Mouse (Mus musculus): ENCODE results near the gene Aqp3. TPM values are rescaled to one million over a fixed set of nuclear protein-coding genes. Genes with fewer than 3 reads are reported as not detected.

The Aqp3 gene
- polyA plus RNA-seq, 1 experiment from 2014 or later = 7.7 TPM

DNA sequence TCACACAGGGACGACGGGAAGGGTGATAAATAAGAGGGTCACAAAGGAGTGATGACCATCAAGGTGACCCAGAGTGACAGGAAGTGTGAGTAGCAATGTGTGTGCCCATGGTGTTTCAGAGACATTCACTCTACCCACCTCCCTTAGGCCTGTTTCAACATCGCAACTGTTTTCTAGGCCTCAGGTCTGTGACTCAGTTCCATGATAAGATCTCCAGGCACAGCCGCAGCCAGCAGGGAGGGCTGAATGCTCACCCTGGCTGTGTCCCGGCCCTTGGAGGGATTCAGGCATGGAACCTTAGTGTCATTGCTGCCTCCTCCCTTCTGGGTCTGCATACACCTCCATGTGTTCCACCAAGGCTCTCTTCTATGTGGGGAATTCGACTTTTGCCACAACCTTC lies 19.3 kb downstream of the Aqp3 start:
- ATAC-seq (ENCODE audit: low FRiP score, low read depth) = no peak

DNA sequence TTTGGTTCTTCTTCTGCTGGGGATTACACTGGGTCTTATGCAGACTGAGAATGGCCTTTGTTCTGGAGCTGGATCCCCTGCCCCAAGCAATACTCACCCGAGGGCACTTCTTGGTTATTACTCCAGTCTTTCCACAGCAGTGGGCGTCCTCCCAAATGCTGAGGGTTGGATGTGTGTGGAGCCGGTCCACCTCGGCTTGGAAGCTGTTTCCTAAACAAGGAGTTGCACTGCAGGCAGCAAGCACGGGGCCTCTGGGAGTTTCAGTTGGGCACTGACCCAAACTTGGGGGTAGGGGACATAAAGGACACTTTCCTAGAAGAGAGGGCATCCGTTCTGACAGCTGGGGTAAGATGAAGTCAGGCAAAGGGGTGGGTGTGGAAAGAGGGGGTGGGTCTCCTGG lies 23.5 kb downstream of the Aqp3 start:
- H3K9ac ChIP-seq = no peak overlapping the region
- no peaks in the 10 kb centered on the region for H3K36me3 ChIP-seq
- no peak overlapping the region for H3K4me3 ChIP-seq
- no peak overlapping the region for H3K4me2 ChIP-seq (replicated peaks)
- 72% methylated on average over 6 of the region's 6 CpGs for WGBS
- no peak for ATAC-seq (ENCODE audit: low FRiP score, low read depth)
- H3K4me1 ChIP-seq = 0 out of 2 replicates have a peak, but pooled peaks cover 3% of the 10 kb centered on the region
- H3K27ac ChIP-seq = no peak overlapping the region
- H3K9me3 ChIP-seq = no peaks in the 10 kb centered on the region
- H3K27me3 ChIP-seq = no peaks in the 10 kb centered on the region

More for the DNA sequence above, 19.3 kb downstream of the Aqp3 start:
- Histone ChIP-seq H3K9ac (no peak overlapping the region), H3K4me2 (replicated peaks) (no peak overlapping the region), H3K4me3 (no peak overlapping the region), H3K27me3 (no peaks in the 10 kb centered on the region), H3K9me3 (peaks cover 4% of the 10 kb centered on the region; the same call in 1 of the 2 replicates), H3K27ac (no peak overlapping the region), H3K4me1 (no peaks in the 10 kb centered on the region), H3K36me3 (no peaks in the 10 kb centered on the region)
- 64% methylated on average over 6 of the region's 6 CpGs for WGBS

DNA sequence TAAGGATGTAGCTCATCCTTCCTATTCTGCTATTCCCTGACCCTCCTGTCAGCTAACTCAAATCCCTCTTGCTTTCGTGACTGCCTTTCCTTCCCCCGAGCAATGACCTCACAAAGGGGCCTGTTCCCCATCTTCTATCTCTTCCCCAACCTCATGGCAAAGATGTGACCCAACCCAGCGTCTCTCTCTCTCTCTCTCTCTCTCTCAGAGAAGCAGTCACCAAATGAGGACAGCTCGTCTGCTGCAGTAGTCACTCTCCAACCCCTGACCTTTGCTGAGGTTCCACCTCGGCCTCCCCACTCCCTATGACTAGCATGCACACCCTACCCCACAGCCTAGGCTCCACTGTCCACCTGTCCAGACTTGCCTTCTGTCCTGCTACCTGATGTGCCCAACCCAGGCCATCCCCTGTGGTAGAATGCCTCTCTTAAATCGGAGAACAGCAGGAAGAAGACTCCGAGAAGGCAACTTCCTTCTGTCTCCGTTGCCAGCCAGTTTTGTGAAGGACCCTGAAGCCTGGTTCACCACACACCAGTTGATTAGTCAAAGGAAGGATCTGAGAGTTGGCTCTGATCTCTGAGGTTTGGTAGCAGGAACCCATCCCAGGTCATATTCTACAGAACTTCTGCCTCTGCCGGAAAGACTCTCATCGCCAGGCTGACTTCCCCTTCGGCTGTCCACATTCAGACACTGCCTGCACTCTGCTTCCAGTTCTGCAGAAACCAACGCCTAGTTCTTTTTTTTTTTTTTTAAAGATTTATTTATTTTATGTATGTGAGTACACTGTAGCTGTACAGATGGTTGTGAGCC lies 24.8 kb downstream of the Aqp3 start:
- H3K4me1 ChIP-seq = 0 out of 2 replicates have a peak, but pooled peaks cover 3% of the 10 kb centered on the region
- WGBS = 77% methylated on average over 12 of the region's 12 CpGs
- H3K9me3 ChIP-seq = no peaks in the 10 kb centered on the region
- H3K36me3 ChIP-seq = no peaks in the 10 kb centered on the region
- no peak overlapping the region for H3K27ac ChIP-seq
- H3K4me2 ChIP-seq (replicated peaks) = no peak overlapping the region
- H3K27me3 ChIP-seq = no peaks in the 10 kb centered on the region
- no peak overlapping the region for H3K4me3 ChIP-seq
- no peak overlapping the region for H3K9ac ChIP-seq
- no peak for ATAC-seq (ENCODE audit: low FRiP score, low read depth)

DNA sequence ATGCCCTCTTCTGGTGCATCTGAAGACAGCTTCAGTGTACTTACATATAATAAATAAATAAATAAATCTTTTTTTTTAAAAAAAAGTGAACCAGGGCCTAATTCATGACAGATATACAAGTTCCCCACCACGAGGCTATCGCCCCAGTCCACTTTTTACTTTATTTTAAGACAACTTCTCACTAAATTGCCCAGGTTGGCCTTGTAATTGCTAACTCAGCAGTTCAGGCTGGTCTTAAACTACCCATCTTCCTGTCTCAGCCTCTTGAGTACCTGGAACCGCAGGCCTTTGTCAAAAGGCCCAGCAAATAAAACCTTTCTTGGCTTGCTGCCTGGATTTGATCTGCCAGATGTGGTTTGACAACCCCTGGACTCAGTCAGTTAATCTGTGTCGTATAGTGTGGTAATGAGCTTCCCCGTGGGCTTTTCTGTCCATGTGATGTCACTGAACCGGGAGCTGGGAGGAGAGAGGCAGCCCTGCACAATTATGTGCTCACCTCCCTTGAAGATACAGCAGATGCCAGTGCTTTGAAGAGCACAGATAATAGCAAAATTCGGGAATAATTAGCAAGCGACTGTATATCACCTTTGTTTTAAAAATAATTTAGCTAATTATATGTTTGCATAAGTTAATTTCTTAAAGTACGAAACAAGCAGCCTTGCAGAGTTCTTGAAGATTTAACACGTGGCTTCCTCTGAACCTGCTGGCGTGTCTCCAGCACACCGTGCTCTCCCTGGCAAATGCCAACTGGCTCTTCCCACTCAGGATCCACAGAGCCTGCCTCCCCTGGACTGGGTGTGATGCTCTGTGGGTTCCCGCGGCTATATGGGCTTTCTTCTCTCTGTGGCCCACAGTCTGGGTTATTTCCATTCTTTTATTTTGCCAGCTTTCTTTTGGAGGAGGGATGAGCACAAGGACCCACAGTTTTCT lies 26.2 kb downstream of the Aqp3 start:
- Histone ChIP-seq H3K27ac (no peak overlapping the region), H3K27me3 (no peaks in the 10 kb centered on the region), H3K9me3 (no peaks in the 10 kb centered on the region), H3K4me1 (0 out of 2 replicates have a peak, but pooled peaks cover 3% of the 10 kb centered on the region), H3K36me3 (no peaks in the 10 kb centered on the region), H3K4me2 (replicated peaks) (no peak overlapping the region), H3K9ac (no peak overlapping the region), H3K4me3 (no peak overlapping the region)
- peak; percentile 36; the same call in 1 of the 2 replicates for ATAC-seq (ENCODE audit: low FRiP score, low read depth)
- 61% methylated on average over 14 of the region's 14 CpGs for WGBS

DNA sequence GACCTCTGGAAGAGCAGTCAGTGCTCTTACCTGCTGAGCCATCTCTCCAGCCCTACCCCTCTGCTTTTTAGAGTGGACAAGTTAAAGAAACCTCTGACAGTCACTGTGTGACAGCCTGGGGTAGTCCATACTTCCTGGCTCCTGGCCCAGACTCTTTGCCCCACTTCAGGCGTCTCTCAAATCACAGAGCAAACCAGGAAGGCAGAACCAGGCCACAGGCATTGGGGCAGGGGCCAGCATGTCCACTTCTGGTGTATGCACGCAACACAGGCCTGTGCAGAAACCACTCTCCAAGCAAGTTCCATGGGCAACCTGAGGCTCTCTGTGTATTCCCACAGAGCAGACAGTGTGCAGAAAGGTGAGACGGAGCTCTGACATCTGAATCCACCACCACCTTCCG lies 32.8 kb downstream of the Aqp3 start:
- ATAC-seq (ENCODE audit: low FRiP score, low read depth) = no peak
- Histone ChIP-seq H3K4me2 (replicated peaks) (no peak overlapping the region), H3K4me1 (0 out of 2 replicates have a peak, but pooled peaks cover 3% of the 10 kb centered on the region), H3K36me3 (no peaks in the 10 kb centered on the region), H3K4me3 (no peak overlapping the region), H3K27me3 (peaks cover 2% of the 10 kb centered on the region), H3K9me3 (no peaks in the 10 kb centered on the region), H3K9ac (no peak overlapping the region), H3K27ac (no peak overlapping the region)
- 84% methylated on average over 4 of the region's 4 CpGs for WGBS

DNA sequence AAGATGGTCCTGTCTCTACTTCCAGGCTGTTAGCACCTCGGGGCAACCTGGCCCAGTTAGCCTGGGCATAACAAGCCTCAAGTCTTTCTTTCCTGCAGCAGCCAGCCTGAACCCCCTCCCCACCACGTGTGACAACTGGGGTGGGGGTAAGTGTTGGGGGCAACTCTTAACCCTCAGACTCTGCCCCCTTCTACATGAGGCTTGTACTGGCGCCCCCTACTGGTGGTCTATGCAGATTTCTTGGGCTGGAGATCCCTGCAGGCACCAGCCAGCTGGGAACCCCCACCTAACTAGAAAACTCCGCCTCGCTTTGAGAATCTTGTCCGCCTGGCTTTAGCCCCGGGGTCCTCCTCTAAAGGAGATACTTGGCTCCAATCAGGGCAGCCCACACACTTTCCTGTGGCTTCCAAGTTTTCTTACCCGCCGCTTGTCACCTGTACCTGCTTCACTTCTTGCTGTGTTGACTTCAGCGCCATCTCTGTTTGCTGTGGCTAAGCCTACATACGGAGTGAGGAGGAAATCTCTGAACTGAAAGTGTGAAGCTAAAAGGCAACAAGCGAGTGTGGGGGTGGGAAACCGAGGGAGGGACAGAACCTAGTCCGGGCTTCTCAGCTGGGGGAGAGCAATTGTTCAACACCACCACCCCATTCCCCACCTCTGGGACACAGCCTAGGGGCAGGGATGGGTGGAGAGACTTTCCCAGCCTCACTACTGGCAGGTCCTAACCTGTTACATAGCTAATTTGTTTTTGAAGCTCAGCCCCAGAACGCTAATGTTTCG lies 33.9 kb downstream of the Aqp3 start:
- H3K4me3 ChIP-seq = no peak overlapping the region
- peak; percentile 50; the same call in 1 of the 2 replicates for ATAC-seq (ENCODE audit: low FRiP score, low read depth)
- H3K9me3 ChIP-seq = no peaks in the 10 kb centered on the region
- 17% methylated on average over 16 of the region's 16 CpGs for WGBS
- 0 out of 2 replicates have a peak overlapping the region, but pooled peaks have one; percentile 2 for H3K9ac ChIP-seq
- no peak overlapping the region; the same call in 1 of the 2 replicates for H3K27ac ChIP-seq
- H3K27me3 ChIP-seq = peaks cover 2% of the 10 kb centered on the region
- H3K36me3 ChIP-seq = no peaks in the 10 kb centered on the region
- H3K4me2 ChIP-seq (replicated peaks) = peak overlapping the region; percentile 42
- H3K4me1 ChIP-seq = 0 out of 2 replicates have a peak, but pooled peaks cover 3% of the 10 kb centered on the region

DNA sequence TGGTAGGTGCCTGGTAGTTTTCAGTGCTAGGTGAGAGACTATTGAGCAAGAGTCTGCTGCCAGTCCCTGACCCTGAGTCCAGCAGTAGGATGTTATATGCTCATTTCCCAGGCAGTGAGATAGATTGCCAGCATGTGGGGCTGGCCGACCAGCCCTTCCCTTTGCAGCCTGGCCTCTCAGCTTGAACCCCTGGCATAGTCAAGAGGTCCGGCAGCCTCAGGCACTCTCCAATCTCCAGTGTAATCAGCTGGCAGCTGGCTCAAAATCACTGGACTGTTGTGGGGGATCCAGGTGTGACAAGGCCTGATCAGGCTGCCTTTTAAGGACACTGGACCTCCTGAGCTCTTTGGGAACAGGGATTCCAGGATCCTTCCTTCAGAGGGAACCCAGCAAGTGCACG lies 34.6 kb downstream of the Aqp3 start:
- ATAC-seq (ENCODE audit: low FRiP score, low read depth) = no peak
- H3K9me3 ChIP-seq = no peaks in the 10 kb centered on the region
- H3K36me3 ChIP-seq = no peaks in the 10 kb centered on the region
- peaks cover 2% of the 10 kb centered on the region for H3K27me3 ChIP-seq
- 0 out of 2 replicates have a peak overlapping the region, but pooled peaks have one; percentile 2 for H3K9ac ChIP-seq
- H3K4me3 ChIP-seq = no peak overlapping the region
- WGBS = 42% methylated on average over 3 of the region's 3 CpGs
- 0 out of 2 replicates have a peak, but pooled peaks cover 3% of the 10 kb centered on the region for H3K4me1 ChIP-seq
- H3K27ac ChIP-seq = no peak overlapping the region
- H3K4me2 ChIP-seq (replicated peaks) = no peak overlapping the region

DNA sequence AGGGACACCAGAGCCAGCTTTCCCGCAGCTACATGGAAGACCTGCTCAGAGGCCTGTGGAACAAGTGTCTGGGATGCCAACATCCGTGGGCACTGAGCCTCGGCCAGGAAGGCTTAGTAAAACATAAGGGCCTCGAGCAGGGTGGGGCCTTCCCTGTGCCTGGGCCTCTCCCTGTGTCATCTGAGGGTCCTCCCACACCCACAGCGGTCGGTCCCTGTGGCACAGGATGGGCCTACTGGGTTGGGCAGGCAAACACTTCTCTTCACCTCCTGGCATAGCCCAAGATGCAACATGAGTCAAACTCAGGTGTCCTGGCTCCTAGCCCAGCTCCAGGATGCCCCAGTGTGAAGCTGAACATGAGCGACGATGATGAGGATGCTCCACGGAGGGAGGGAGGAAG lies 40.6 kb downstream of the Aqp3 start:
- Histone ChIP-seq H3K4me2 (replicated peaks) (no peak overlapping the region), H3K9ac (no peak overlapping the region), H3K4me3 (no peak overlapping the region), H3K4me1 (peaks cover 18% of the 10 kb centered on the region; the same call in 1 of the 2 replicates), H3K27me3 (0 out of 2 replicates have a peak, but pooled peaks cover 2% of the 10 kb centered on the region), H3K9me3 (no peaks in the 10 kb centered on the region), H3K27ac (no peak overlapping the region), H3K36me3 (no peaks in the 10 kb centered on the region)
- ATAC-seq (ENCODE audit: low FRiP score, low read depth) = no peak
- 69% methylated on average over 8 of the region's 9 CpGs for WGBS

DNA sequence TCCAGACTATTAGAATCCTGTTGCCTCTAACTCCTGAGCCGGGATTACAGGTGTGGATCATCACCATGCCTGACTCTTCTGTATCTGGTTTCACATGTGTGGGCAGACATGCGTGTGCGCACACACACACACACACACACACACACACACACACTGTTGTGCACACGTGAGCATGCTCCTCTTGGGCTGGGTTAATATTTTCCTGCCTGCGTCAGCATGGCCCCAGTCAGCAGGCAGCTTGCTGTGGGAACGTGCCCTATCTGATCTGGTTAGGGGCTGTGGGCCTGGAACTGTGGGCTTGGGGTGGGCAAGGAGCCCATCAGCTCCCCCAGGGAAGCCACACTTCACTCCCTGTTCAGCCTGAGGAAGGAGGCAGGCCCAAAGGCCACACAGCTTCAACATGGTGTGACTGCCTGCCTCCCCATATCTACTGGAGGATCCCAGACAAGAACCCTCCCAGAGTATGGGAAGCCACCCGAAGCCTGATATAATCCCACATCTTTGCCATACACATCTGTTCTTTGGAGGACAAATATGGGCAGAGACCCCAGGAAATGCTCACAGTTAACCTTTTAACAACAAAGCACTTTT lies 41.1 kb downstream of the Aqp3 start:
- ATAC-seq (ENCODE audit: low FRiP score, low read depth) = no peak
- Histone ChIP-seq H3K9me3 (no peaks in the 10 kb centered on the region), H3K27ac (no peak overlapping the region), H3K4me2 (replicated peaks) (no peak overlapping the region), H3K36me3 (no peaks in the 10 kb centered on the region), H3K4me1 (peaks cover 18% of the 10 kb centered on the region; the same call in 1 of the 2 replicates), H3K4me3 (no peak overlapping the region), H3K9ac (no peak overlapping the region), H3K27me3 (no peaks in the 10 kb centered on the region)
- 75% methylated on average over 7 of the region's 7 CpGs for WGBS

DNA sequence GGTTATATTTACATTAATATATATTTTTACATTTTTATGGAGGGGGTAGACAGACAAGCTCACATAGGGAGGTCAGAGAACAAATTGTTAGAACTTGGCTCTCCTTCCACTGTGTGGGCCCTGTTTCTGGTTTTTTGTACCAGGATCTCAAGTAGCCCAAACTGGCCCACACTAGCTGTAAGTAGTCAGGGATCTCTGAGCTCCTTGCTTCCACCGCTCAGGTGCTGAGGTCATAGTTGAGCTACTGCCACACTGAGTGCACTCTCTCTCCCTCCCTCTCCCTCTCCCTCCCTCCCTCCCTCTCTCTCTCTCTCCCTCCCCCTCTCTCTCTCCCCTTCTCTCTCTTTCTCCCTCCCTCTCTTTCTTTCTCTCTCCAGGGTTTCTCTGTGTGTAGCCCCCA lies 41.7 kb downstream of the Aqp3 start:
- no peak overlapping the region for H3K4me2 ChIP-seq (replicated peaks)
- 44% methylated on average over 1 of the region's 1 CpGs for WGBS

DNA sequence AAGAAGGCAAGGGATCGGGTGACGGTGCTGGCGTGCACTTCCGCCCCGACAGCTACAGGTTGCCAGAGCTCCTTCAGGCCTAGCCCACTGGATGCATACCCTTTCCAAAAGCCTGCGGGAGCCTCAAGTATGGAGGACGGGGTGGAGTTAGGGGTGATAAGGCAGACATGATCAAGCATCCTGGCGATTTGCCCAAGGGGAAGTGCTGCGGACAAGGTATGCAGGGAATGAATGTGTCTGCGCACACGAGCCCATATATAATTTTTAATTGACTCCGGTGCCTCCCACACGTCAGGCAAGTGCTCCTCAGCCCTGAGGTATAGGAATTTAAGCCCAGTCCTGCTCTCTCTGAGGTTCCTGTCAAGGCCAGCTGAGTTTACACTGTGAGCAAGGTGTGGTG lies 42.9 kb downstream of the Aqp3 start:
- Histone ChIP-seq H3K9ac (no peak overlapping the region), H3K4me3 (no peak overlapping the region), H3K27me3 (no peaks in the 10 kb centered on the region), H3K9me3 (no peaks in the 10 kb centered on the region), H3K4me1 (peaks cover 18% of the 10 kb centered on the region; the same call in 1 of the 2 replicates), H3K27ac (peak overlapping the region; percentile 39; the same call in 1 of the 2 replicates), H3K4me2 (replicated peaks) (0 out of 2 replicates have a peak overlapping the region, but pooled peaks have one; percentile 16), H3K36me3 (no peaks in the 10 kb centered on the region)
- WGBS = 50% methylated on average over 13 of the region's 13 CpGs
- 0 out of 2 replicates have a peak, but pooled peaks have one; percentile 34 for ATAC-seq (ENCODE audit: low FRiP score, low read depth)

More for the DNA sequence above, 41.7 kb downstream of the Aqp3 start:
- no peak for ATAC-seq (ENCODE audit: low FRiP score, low read depth)
- Histone ChIP-seq H3K9ac (no peak overlapping the region), H3K4me1 (peaks cover 18% of the 10 kb centered on the region; the same call in 1 of the 2 replicates), H3K36me3 (no peaks in the 10 kb centered on the region), H3K4me3 (no peak overlapping the region), H3K9me3 (no peaks in the 10 kb centered on the region), H3K27ac (no peak overlapping the region), H3K27me3 (no peaks in the 10 kb centered on the region)

Measured in limb, embryonic 13.5 days (tissue).